Mouse (Mus musculus): ENCODE results near the gene Mmgt2.
"Not testable (repeated sequence)": the region's sequence is repeated elsewhere in the genome, so short reads cannot be mapped to it uniquely, and the experiment has no call there.

Mmgt2 gene

GRCm38 (mm10) chr11:62645732-62646494, 2.6 kb upstream of the Mmgt2 start:
- DNase-seq (ENCODE audit: low spot score): peak; percentile 50

- DNase-seq (ENCODE audit: low spot score): no peak
Observed at GRCm38 (mm10) chr11:62646495-62646843, 2.0 kb upstream of the Mmgt2 start.

- no peak for DNase-seq (ENCODE audit: low spot score)
Observed at GRCm38 (mm10) chr11:62646958-62647515, 1.4 kb upstream of the Mmgt2 start.

GRCm38 (mm10) chr11:62647661-62648590, 538 bp upstream of the Mmgt2 start, which contains the start of gene Lrrc75a:
TSS of gene Lrrc75a (minus strand) at chr11:62648523.
- DNase-seq (ENCODE audit: low spot score): no peak

- not testable (repeated sequence) for DNase-seq (ENCODE audit: low spot score)
Observed at GRCm38 (mm10) chr11:62649803-62650202, 1.3 kb downstream of the Mmgt2 start.

- no peak for DNase-seq (ENCODE audit: low spot score)
Observed at GRCm38 (mm10) chr11:62651563-62651962, 3.1 kb downstream of the Mmgt2 start.

- no peak for DNase-seq (ENCODE audit: low spot score)
Observed at GRCm38 (mm10) chr11:62652080-62652479, 3.6 kb downstream of the Mmgt2 start.

GRCm38 (mm10) chr11:62660885-62661284, 12.4 kb downstream of the Mmgt2 start:
- DNase-seq (ENCODE audit: low spot score): no peak

- DNase-seq (ENCODE audit: low spot score): no peak
Observed at GRCm38 (mm10) chr11:62664250-62664649, 15.8 kb downstream of the Mmgt2 start.

- no peak for DNase-seq (ENCODE audit: low spot score)
Observed at GRCm38 (mm10) chr11:62668986-62669385, 20.5 kb downstream of the Mmgt2 start.

- DNase-seq (ENCODE audit: low spot score): no peak
Observed at GRCm38 (mm10) chr11:62669471-62669870, 21.0 kb downstream of the Mmgt2 start.

- no peak for DNase-seq (ENCODE audit: low spot score)
Observed at GRCm38 (mm10) chr11:62670006-62670405, 21.5 kb downstream of the Mmgt2 start.

- peak; percentile 57 for DNase-seq (ENCODE audit: low spot score)
Observed at GRCm38 (mm10) chr11:62675480-62676289, 27.2 kb downstream of the Mmgt2 start.

GRCm38 (mm10) chr11:62676290-62676596, 27.8 kb downstream of the Mmgt2 start:
- no peak for DNase-seq (ENCODE audit: low spot score)

GRCm38 (mm10) chr11:62678778-62679354, 30.4 kb downstream of the Mmgt2 start:
- no peak for DNase-seq (ENCODE audit: low spot score)

- no peak for DNase-seq (ENCODE audit: low spot score)
Observed at GRCm38 (mm10) chr11:62679954-62680353, 31.5 kb downstream of the Mmgt2 start.

GRCm38 (mm10) chr11:62691592-62691991, 43.1 kb downstream of the Mmgt2 start:
- DNase-seq (ENCODE audit: low spot score): no peak

- DNase-seq (ENCODE audit: low spot score): no peak
Observed at GRCm38 (mm10) chr11:62693299-62694184, 45.1 kb downstream of the Mmgt2 start.

GRCm38 (mm10) chr11:62695126-62695525, 46.7 kb downstream of the Mmgt2 start:
- no peak for DNase-seq (ENCODE audit: low spot score)

- no peak for DNase-seq (ENCODE audit: low spot score)
Observed at GRCm38 (mm10) chr11:62699749-62700148, 51.3 kb downstream of the Mmgt2 start.

- no peak for DNase-seq (ENCODE audit: low spot score)
Observed at GRCm38 (mm10) chr11:62701218-62701617, 52.8 kb downstream of the Mmgt2 start.
